Mouse (Mus musculus) left cerebral cortex, adult 2 months (tissue): Measurements from ENCODE around the gene 0610012G03Rik. TPM values are rescaled to one million over a fixed set of nuclear protein-coding genes. Genes with fewer than 3 reads are reported as not detected.
A peak's percentile ranks its signal among the peaks of the same experiment; 100 is the strongest.
"Not testable (repeated sequence)": the region's sequence is repeated elsewhere in the genome, so short reads cannot be mapped to it uniquely, and the experiment has no call there.

ENCODE experiments used
- DNase-seq, 2 experiments: peaks; one replicate each; pipeline ENCODE4 v3.0.0; 2021 to 2022; ENCODE audit warnings: low spot score in 2 of 2, mixed read lengths in 1 of 2; ENCODE audit errors: extremely low spot score in 1 of 2
- H3K27ac ChIP-seq: fragments of 200-600 bp; 2 replicates; pipeline ENCODE4 v1.8.1; 2022
- H3K4me3 ChIP-seq: fragments of 200-600 bp; 2 replicates; pipeline ENCODE4 v1.8.1; 2022
- CTCF ChIP-seq: fragments of 200-600 bp; IDR thresholded peaks from 2 replicates; pipeline ENCODE4 v1.8.1; 2022; ENCODE audit warnings: antibody characterized with exemption, mild to moderate bottlenecking, moderate library complexity
- intact Hi-C: fragments of 180-260 bp; cut with DNase I; formaldehyde crosslinking; loops from one replicate; pipeline ENCODE4 v1.15.1; 2025
- long read RNA-seq, 2 experiments: library from polyadenylated mRNA; stranded (forward); transcript quantifications; one replicate each; pipeline ENCODE4 v2.0.0; 2021; ENCODE audit warnings: borderline mapping rate in 2 of 2
- total RNA-seq, 2 experiments: library from RNA; stranded (reverse); gene quantifications; 2 replicates each; pipeline ENCODE4 v1.2.3; 2021

The 0610012G03Rik gene
- 10 to 100 TPM; 40.4 to 45.1 TPM for total RNA-seq
- long read RNA-seq, experiment 1, transcript 0610012G03Rik-201 (1 exons, 1,445 nt) = major isoform, 76 of 76 reads
- long read RNA-seq, experiment 1, partial matches to known transcripts = 0 of 76 reads
- long read RNA-seq, experiment 1, other reads (novel, unspliced or antisense) = 0 of 76 reads
- long read RNA-seq, experiment 2, transcript 0610012G03Rik-201 (1 exons, 1,445 nt) = major isoform, 51 of 51 reads
- long read RNA-seq, experiment 2, partial matches to known transcripts = 0 of 51 reads
- long read RNA-seq, experiment 2, other reads (novel, unspliced or antisense) = 0 of 51 reads

GRCm38 (mm10) chr16:31948345-31948774 lies at the start of gene 0610012G03Rik, which contains the start of gene Ncbp2:
TSS of gene 0610012G03Rik (minus strand) at chr16:31948494.
TSS of gene Ncbp2 (plus strand) at chr16:31948513.
- peak; percentile 96 to 99 for DNase-seq
- Histone ChIP-seq H3K4me3 (peak within 1 kb of the TSS; percentile 66), H3K27ac (peak within 1 kb of the TSS; percentile 85)
- intact Hi-C loops = loop anchor here (1.0 to 10.0 kb wide), 2 partner anchors 55 to 296 kb away; partner anchors contain the start of genes Fbxo45, Senp5 and Wdr53
- peak; percentile 8 for TF ChIP-seq CTCF

- Histone ChIP-seq H3K27ac (no peak overlapping the region), H3K4me3 (no peak overlapping the region)
- intact Hi-C loops = no loop called here
- no peak for DNase-seq
- TF ChIP-seq CTCF = no peak
These were observed 48.1 kb upstream of the 0610012G03Rik start for GRCm38 (mm10) chr16:31996371-31996770.

GRCm38 (mm10) chr16:31993946-31994345 lies 45.7 kb upstream of the 0610012G03Rik start:
- no peak for TF ChIP-seq CTCF
- intact Hi-C loops = no loop called here
- Histone ChIP-seq H3K4me3 (no peak overlapping the region), H3K27ac (no peak overlapping the region)
- DNase-seq = no peak

GRCm38 (mm10) chr16:31993195-31993594 lies 44.9 kb upstream of the 0610012G03Rik start:
- H3K27ac ChIP-seq = no peak overlapping the region
- TF ChIP-seq CTCF = no peak
- no peak for DNase-seq
- intact Hi-C loops = no loop called here
- H3K4me3 ChIP-seq = no peak overlapping the region

- DNase-seq = no peak
- peak; percentile 19 for TF ChIP-seq CTCF
- intact Hi-C loops = no loop called here
- H3K4me3 ChIP-seq = no peak overlapping the region
- H3K27ac ChIP-seq = no peak overlapping the region
These were observed 43.7 kb upstream of the 0610012G03Rik start for GRCm38 (mm10) chr16:31992039-31992438.

GRCm38 (mm10) chr16:31980946-31981345 lies 32.7 kb upstream of the 0610012G03Rik start:
- DNase-seq = no peak
- Histone ChIP-seq H3K4me3 (no peak overlapping the region), H3K27ac (no peak overlapping the region)
- TF ChIP-seq CTCF = no peak
- intact Hi-C loops = no loop called here

- no peak for DNase-seq
- intact Hi-C loops = no loop called here
- Histone ChIP-seq H3K27ac (no peak overlapping the region), H3K4me3 (no peak overlapping the region)
- TF ChIP-seq CTCF = no peak
These were observed 31.2 kb upstream of the 0610012G03Rik start for GRCm38 (mm10) chr16:31979501-31979900.

- Histone ChIP-seq H3K4me3 (no peak overlapping the region), H3K27ac (no peak overlapping the region)
- intact Hi-C loops = no loop called here
- no peak for TF ChIP-seq CTCF
- DNase-seq = no peak
These were observed 27.0 kb upstream of the 0610012G03Rik start for GRCm38 (mm10) chr16:31975258-31975657.

GRCm38 (mm10) chr16:31963224-31963623 lies 14.9 kb upstream of the 0610012G03Rik start:
- H3K27ac ChIP-seq = no peak overlapping the region
- intact Hi-C loops = no loop called here
- H3K4me3 ChIP-seq = no peak overlapping the region
- no peak for TF ChIP-seq CTCF
- DNase-seq = no peak

- DNase-seq = peak in 1 of 2 experiments; percentile 19
- Histone ChIP-seq H3K4me3 (peak overlapping the region; percentile 66), H3K27ac (peak overlapping the region; percentile 85)
- intact Hi-C loops = loop anchor here (1.0 to 10.0 kb wide), 2 partner anchors 55 to 297 kb away; partner anchors contain the start of genes Fbxo45, Senp5 and Wdr53
- no peak for TF ChIP-seq CTCF
These were observed 385 bp downstream of the 0610012G03Rik start for GRCm38 (mm10) chr16:31947901-31948316.

GRCm38 (mm10) chr16:31947333-31947732 lies 961 bp downstream of the 0610012G03Rik start:
- intact Hi-C loops = loop anchor here (10.0 kb wide), 1 partner anchor 297 kb away; the partner anchor contains the start of genes Fbxo45 and Wdr53
- DNase-seq = no peak

GRCm38 (mm10) chr16:31945986-31946385 lies 2.3 kb downstream of the 0610012G03Rik start:
- not testable (repeated sequence) for H3K27ac ChIP-seq, DNase-seq
- peak overlapping the region; percentile 66; the same call in 1 of the 2 replicates for H3K4me3 ChIP-seq
- intact Hi-C loops = loop anchor here (10.0 kb wide), 1 partner anchor 299 kb away; the partner anchor contains the start of genes Fbxo45 and Wdr53

More at GRCm38 (mm10) chr16:31947333-31947732, 961 bp downstream of the 0610012G03Rik start:
- Histone ChIP-seq H3K4me3 (peak overlapping the region; percentile 66), H3K27ac (peak overlapping the region; percentile 85)
- no peak for TF ChIP-seq CTCF
